Mouse (Mus musculus) ES-E14 (cell line): Measurements from ENCODE around the gene Plce1.

ENCODE experiments used
- CHD2 ChIP-seq: IDR thresholded peaks from 2 replicates; pipeline ENCODE4 v1.6.1; 2014; ENCODE audit warnings: mild to moderate bottlenecking, low read depth, low read length, inconsistent platforms
- ZC3H11A ChIP-seq: IDR thresholded peaks from 2 replicates; pipeline ENCODE4 v1.6.1; 2012; ENCODE audit warnings: low read depth, mild to moderate bottlenecking, inconsistent platforms, low read length, borderline replicate concordance

DNA sequence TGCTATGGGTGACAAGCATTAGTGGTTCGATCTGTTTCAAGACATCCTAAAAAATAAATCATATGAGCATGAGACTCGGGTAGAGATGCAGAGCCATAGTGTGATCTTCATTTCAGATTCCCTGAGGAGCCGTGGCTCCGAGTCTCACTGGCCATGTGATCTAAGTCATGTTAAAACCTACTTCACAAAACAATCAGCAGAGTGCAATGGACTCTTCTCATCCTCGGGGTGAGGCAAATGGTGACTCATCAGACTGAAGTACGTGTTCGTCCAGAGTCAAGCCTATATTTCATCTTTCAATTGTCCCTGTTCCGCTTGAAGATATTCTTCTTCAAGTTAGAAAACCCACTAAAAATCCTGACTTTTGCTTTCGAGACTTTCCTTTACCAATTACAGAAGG, 302.6 kb downstream of the Plce1 start:
- no peak for TF ChIP-seq ZC3H11A
- no peak for TF ChIP-seq CHD2
